Mouse (Mus musculus) left cerebral cortex, adult 9 months (tissue): ENCODE measurements around the gene Trap1.
"Not testable (repeated sequence)": the region's sequence is repeated elsewhere in the genome, so short reads cannot be mapped to it uniquely, and the experiment has no call there.

ENCODE experiments used
- DNase-seq, 2 experiments: peaks; one replicate each; pipeline ENCODE4 v3.0.0; 2022; ENCODE audit warnings: low spot score in 2 of 2

Gene Trap1

GRCm38 (mm10) chr16:4036807-4037206, 40.8 kb downstream of the Trap1 start, which contains the start of gene Dnase1:
Gene Dnase1, plus strand, starts transcription at chr16:4036942.
- no peak for DNase-seq

- DNase-seq, result no peak
Measured at GRCm38 (mm10) chr16:4035575-4035974, 42.1 kb downstream of the Trap1 start.

- DNase-seq, result no peak
Measured at GRCm38 (mm10) chr16:4034476-4034875, 43.2 kb downstream of the Trap1 start.

GRCm38 (mm10) chr16:4033971-4034370, 43.7 kb downstream of the Trap1 start:
- DNase-seq, result no peak

GRCm38 (mm10) chr16:4032341-4032748, 45.3 kb downstream of the Trap1 start:
- DNase-seq, result no peak

GRCm38 (mm10) chr16:4031441-4032274, 46.0 kb downstream of the Trap1 start:
- no peak for DNase-seq

GRCm38 (mm10) chr16:4030501-4030900, 47.1 kb downstream of the Trap1 start:
- no peak for DNase-seq

GRCm38 (mm10) chr16:4029371-4029841, 48.2 kb downstream of the Trap1 start:
- DNase-seq, result no peak

- DNase-seq, result no peak
Measured at GRCm38 (mm10) chr16:4027211-4027610, 50.4 kb downstream of the Trap1 start.

- DNase-seq, result no peak
Measured at GRCm38 (mm10) chr16:4026672-4027071, 51.0 kb downstream of the Trap1 start.

GRCm38 (mm10) chr16:4022719-4023118, 54.9 kb downstream of the Trap1 start:
- no peak for DNase-seq

GRCm38 (mm10) chr16:4021241-4021640, 56.4 kb downstream of the Trap1 start:
- DNase-seq, result no peak

GRCm38 (mm10) chr16:4017466-4017865, 60.2 kb downstream of the Trap1 start:
- DNase-seq, result not testable (repeated sequence)

GRCm38 (mm10) chr16:4016786-4017185, 60.8 kb downstream of the Trap1 start:
- DNase-seq, result not testable (repeated sequence)

GRCm38 (mm10) chr16:4014040-4014668, 63.5 kb downstream of the Trap1 start:
- no peak for DNase-seq

- no peak for DNase-seq
Measured at GRCm38 (mm10) chr16:4012882-4013570, 64.6 kb downstream of the Trap1 start.

GRCm38 (mm10) chr16:4003489-4004398, 73.9 kb downstream of the Trap1 start, which contains the start of gene Slx4:
Gene Slx4, minus strand, starts transcription at chr16:4003770.
- DNase-seq, result peak; percentile 94 to 97
